Mouse (Mus musculus): Measurements from ENCODE around the gene Znrf2.
A peak's percentile ranks its signal among the peaks of the same experiment; 100 is the strongest.

Gene Znrf2

GRCm38 (mm10) chr6:54914977-54915376, 98.3 kb downstream of the Znrf2 start:
- DNase-seq (ENCODE audit: low spot score in 2 of 2), result no peak

DNA sequence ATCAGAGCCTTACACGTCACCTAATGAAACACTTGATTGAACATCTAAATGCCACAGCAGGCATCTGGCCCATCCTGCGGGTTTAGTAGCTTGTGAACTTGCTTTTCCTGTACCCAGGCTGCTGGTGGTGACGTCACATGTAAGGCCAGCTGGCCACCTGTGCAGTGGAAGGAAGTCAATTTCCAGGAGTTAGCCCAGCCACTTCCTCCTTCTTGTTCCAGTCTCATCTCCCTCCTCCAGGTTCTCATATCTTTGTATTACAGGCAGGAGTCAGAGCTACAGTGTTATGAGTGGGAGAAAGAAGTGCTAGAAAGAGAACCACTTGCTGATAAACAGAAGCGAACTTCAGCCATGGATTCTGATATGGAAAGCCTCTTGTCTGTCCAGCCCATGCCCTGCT, 99.4 kb downstream of the Znrf2 start:
- DNase-seq (ENCODE audit: low spot score in 2 of 2), result no peak

- DNase-seq (ENCODE audit: low spot score in 2 of 2), result no peak
These were observed 100.2 kb downstream of the Znrf2 start for GRCm38 (mm10) chr6:54916941-54917340.

DNA sequence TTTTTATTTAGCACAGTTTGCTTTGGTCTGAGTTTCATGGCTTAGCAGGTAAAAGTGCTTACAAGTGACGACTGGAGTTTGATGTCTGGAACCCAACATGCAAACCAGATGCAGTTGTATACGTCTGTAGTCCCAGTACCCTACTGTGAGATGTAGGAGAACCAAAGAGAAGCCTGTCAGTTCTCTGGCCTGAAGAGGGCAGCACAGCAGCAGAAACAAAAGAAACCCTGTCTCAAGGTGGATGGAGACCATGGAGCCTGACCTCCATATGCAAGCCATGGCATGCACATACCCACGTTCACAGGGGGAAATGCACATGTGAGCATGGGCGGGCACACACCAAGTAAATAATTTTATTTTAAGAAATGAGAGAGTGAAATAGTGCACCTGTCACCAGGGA, 100.8 kb downstream of the Znrf2 start:
- peak; percentile 56 to 63 for DNase-seq (ENCODE audit: low spot score in 2 of 2)

GRCm38 (mm10) chr6:54918521-54918920, 101.8 kb downstream of the Znrf2 start:
- no peak for DNase-seq (ENCODE audit: low spot score in 2 of 2)

- no peak for DNase-seq (ENCODE audit: low spot score in 2 of 2)
These were observed 107.8 kb downstream of the Znrf2 start for GRCm38 (mm10) chr6:54924538-54924937.

DNA sequence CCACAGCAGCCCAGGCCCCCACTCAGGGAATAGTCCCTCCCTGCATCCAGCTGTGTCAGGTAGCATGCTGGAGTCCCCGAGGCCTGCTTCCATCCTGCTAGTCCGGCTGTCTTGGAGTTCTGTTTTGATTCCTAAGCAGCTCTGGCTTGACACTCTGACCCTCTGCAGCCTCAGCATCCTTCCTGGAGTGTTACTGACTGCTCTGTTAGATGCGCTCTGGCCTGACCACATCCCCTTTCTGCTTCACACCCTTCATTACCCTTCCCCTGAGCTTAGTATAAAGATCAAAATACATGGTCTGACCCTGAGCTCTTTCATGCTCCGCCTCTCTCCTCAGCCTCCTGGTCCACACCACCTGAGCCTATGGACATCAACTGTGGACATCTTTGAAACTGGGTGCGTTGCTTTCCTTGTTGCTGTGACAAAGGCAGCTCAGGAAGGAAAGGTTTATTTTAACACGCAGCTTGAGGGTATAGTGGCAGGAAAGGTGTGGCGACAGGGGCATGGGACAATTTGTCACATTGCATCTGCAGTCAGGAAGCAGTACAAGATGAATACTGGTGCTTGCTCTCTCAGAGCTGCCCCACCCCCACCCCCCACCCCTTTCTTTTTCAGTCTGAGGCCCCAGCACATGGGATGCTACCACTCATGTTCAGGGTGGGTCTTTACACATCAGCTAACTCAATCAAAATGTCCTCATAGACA, 109.2 kb downstream of the Znrf2 start:
- DNase-seq (ENCODE audit: low spot score in 2 of 2), result no peak

- no peak for DNase-seq (ENCODE audit: low spot score in 2 of 2)
These were observed 110.2 kb downstream of the Znrf2 start for GRCm38 (mm10) chr6:54926899-54927298.

DNA sequence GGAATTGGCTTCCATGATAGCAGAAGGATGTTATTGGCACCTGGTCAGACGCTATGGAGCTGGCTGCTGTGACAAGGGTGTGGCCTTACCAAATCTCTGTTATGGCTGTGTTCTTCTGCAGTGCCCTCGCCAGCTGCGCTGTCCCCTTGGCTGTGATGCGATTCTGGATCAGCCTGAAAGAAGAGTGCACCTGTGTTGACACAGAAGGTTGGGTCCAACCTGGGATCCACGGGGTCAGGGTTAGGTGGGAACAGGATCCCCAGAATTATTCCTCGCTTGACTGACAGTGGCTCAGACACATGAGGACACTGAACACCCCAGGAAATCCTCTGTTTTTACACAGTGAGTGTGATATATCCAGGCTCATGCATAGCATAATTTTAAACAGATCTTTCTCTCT, 111.2 kb downstream of the Znrf2 start:
- no peak for DNase-seq (ENCODE audit: low spot score in 2 of 2)

DNA sequence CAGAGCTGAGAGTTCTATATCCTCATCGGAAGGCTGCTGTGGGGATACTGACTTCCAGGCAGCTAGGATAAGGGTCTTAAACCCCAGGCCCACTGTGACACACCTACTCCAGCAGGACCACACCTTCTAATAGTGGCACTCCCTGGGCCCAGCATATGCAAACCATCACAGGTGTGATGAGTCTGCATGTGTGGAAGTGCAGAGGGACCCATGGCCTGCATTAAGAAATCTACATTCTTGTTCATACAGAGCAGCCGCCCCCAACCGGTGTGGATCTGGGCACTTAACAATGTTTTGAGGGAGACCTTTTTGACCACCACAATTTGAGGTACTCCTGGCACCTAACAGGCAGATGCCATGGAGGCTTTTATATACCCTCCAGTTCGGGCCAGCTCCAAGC, 114.9 kb downstream of the Znrf2 start:
- no peak for DNase-seq (ENCODE audit: low spot score in 2 of 2)

DNA sequence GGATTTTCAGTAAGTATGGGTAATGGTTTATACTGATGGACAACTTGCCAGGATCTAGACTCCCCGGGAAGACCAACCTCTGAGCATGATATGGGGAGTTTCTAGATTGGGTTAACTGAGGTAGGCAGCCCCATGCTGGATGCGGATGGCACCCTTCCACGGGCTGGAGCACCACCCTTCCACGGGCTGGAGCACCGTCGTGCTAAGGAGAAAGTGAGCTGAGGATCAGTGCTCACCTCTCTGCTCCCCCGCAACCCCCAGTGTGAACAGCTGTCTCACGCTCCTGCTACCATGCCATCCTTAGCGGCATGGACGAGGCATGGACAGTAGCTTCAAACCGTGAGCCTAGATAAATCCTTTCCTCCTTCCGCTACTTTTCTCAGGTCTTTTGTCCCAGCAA, 115.8 kb downstream of the Znrf2 start:
- no peak for DNase-seq (ENCODE audit: low spot score in 2 of 2)

GRCm38 (mm10) chr6:54933216-54933615, 116.5 kb downstream of the Znrf2 start:
- DNase-seq (ENCODE audit: low spot score in 2 of 2), result no peak

DNA sequence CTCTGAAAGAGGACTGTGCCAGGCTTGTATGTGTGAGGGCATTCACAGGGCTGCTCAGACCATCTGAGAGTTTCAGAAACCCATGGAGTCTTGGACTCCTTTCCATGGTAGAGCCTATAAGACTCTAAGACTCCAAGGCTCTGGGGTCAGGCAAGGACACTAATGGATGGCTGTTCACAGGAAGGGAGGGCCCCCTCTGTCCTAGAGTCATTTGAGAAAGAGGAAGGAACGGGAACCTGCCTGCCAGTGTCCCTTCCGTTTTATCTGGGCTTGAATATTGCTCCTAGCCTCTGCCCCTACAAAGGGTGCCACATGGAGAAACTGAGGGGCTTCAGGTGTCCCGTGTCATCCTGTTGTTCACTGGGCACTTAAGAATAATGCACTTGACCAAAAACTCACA, 117.2 kb downstream of the Znrf2 start:
- DNase-seq (ENCODE audit: low spot score in 2 of 2), result no peak

- DNase-seq (ENCODE audit: low spot score in 2 of 2), result no peak
These were observed 117.6 kb downstream of the Znrf2 start for GRCm38 (mm10) chr6:54934313-54934712.

DNA sequence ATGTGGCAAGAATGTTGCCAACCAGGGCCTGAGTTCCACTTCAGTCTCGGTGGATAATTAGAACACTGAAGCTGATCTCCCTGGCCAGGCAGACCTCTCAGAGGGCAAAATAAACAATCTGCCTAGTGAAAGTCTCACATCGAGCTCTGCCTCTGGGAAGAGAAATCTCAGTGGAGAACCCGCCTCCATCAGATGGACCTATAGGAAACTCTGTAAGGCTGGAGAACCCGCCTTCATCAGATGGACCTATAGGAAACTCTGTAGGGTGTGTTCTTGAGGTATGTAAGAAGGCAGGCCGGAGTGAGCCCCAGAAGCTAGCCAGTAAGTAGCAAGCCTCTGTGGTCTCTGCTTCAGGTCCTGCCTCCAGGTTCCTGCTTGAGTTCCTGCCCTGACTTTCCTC, 118.2 kb downstream of the Znrf2 start:
- DNase-seq (ENCODE audit: low spot score in 2 of 2), result no peak

- no peak for DNase-seq (ENCODE audit: low spot score in 2 of 2)
These were observed 119.8 kb downstream of the Znrf2 start for GRCm38 (mm10) chr6:54936496-54936895.

- peak in 1 of 2 experiments; percentile 68 for DNase-seq (ENCODE audit: low spot score in 2 of 2)
These were observed 122.9 kb downstream of the Znrf2 start for GRCm38 (mm10) chr6:54939631-54940030.

DNA sequence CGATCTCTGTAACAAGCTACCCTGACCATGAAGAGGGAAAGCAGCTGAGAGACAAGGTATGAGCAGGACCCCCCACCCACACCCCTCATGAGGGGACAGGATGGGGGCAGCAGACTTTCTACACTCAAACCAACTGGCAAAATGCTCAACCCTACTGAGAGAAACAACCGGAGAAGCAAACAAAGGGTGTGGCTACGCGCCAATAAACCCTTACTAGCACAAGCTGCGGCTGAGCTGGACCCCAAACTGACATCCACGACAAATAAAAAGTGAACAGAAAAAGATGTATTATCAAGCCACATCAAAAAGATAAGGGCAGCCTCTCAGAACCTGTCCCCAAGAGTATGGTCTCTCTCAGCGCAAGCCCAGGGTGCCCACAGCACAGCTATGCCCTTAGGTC, 123.4 kb downstream of the Znrf2 start:
- no peak for DNase-seq (ENCODE audit: low spot score in 2 of 2)

GRCm38 (mm10) chr6:54941149-54941548, 124.4 kb downstream of the Znrf2 start:
- no peak for DNase-seq (ENCODE audit: low spot score in 2 of 2)

Data from urinary bladder, postnatal 36 days (tissue).